Mouse (Mus musculus) kidney, adult 2 months (tissue): ENCODE data around the gene Stip1.

Source experiments
- CTCF ChIP-seq: fragments of 200-500 bp; conservative IDR thresholded peaks from 2 replicates; pipeline ENCODE4 v1.5.1; 2011; ENCODE audit warnings: low read depth, mild to moderate bottlenecking, control low read depth, low read length, moderate library complexity, mixed read lengths; ENCODE audit not compliant: insufficient read depth, insufficient read length
- POLR2A ChIP-seq: fragments of 200-500 bp; IDR thresholded peaks from one replicate; pipeline ENCODE4 v1.6.1; 2011; ENCODE audit warnings: low read depth, low read length, control low read depth

- TF ChIP-seq CTCF (no peak), POLR2A (no peak)
These were observed 54.5 kb downstream of the Stip1 start for GRCm38 (mm10) chr19:6985300-6985699.
